Mouse (Mus musculus): Measurements from ENCODE around the gene Dzip3. TPM values are rescaled to one million over a fixed set of nuclear protein-coding genes. Genes with fewer than 3 reads are reported as not detected.

Dzip3 gene
- polyA plus RNA-seq (2015; fragmentation: Nextera tagmentation; extraction: Ambion mirVana): 30.6 and 31.8 TPM in 2 replicates

DNA sequence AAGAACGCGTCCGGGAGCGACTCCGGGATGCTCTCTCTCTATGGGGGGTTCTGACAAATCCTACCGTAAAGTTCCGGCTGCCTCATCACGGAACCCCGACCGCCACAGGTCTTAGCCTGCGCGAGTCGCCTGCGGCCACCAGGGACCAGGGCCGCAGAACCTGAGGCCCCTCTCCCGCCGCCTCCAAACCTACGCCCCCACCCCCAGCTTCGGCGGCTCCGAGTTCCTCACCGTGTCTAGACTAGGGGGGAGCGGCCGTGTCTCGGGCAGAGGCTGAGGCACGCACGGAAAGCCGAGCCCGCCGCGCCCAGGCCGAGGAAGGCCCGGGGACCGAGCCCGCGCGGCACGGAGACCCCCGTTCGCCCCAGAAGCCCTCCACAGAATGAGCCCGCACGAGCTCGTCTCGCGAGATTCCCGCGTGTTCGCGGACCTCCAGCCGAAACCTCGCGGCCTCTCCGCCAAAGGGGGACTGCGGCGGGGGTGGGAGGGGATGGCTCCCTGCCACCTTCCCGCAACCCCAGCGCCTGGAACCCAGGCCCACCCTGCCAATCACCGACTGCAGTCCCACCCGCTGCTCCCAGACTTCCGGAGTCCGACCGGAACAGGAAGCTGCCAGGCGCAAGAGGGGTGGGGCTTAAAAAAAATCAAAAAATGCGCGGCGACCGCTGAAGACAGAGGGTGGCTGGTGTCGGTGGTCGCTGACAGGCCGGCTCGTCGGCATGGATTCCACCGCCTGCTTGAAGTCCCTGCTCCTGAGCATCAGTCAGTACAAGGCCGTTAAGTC lies at the start of gene Dzip3, which contains the start of gene Cip2a:
Dzip3 (minus strand) TSS at position 607 of the 784 bp plus-strand sequence.
Cip2a (plus strand) TSS at position 627 of the 784 bp plus-strand sequence.
- under 1% methylated on average over 74 of the region's 74 CpGs for WGBS

DNA sequence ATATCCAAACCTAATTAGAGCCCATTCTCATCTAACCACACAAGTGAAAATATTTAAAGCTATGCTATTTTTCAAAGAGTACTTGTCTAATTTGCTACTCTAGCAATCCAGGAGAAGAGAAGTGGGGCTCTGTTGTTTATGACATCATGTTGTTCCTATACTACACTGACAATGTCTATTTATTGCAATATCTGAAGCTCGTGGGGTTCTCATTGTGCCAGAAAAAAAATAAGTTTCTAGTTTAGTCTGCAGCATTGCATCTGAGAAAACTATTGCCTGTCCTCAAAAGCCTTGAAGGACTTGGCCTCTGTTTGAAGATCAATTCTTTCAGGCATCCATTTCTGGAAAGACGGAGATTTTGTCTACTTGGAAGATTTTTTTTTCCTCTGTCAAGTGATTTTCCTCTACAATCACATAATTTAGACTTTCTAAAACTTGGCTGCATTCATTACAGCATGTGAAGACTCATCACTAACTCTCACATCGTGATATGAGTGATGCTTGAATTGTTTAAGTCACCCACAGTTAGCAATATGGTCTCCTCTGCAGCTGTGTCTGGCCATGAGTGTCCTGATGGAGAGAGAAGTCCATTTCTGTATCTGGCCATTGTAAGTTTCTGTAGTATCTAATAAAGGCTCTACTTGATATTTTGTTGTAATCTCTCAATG lies 46.7 kb upstream of the Dzip3 start:
- Histone ChIP-seq H3K9me3 (no peaks in the 10 kb centered on the region), H3K27me3 (no peaks in the 10 kb centered on the region), H3K36me3 (no peaks in the 10 kb centered on the region), H3K4me2 (no peak overlapping the region), H3K27ac (no peak overlapping the region), H3K9ac (no peak overlapping the region), H3K4me3 (no peak overlapping the region), H3K4me1 (no peaks in the 10 kb centered on the region)
- WGBS: 43% methylated on average over 3 of the region's 3 CpGs
- ATAC-seq (ENCODE audit: borderline replicate concordance, extremely low read depth, low FRiP score, low TSS enrichment): peak; percentile 89; the same call in 1 of the 2 replicates

More for the DNA sequence above, at the start of gene Dzip3, which contains the start of gene Cip2a:
- Histone ChIP-seq H3K9ac (peak within 1 kb of the TSS; percentile 99), H3K27ac (peak within 1 kb of the TSS; percentile 92), H3K27me3 (no peaks in the 10 kb centered on the region), H3K9me3 (no peaks in the 10 kb centered on the region), H3K4me3 (peak within 1 kb of the TSS; percentile 96), H3K4me1 (peaks cover 15% of the 10 kb centered on the region), H3K4me2 (peak within 1 kb of the TSS; percentile 71), H3K36me3 (peaks cover 9% of the 10 kb centered on the region)
- peak; percentile 98 for ATAC-seq (ENCODE audit: borderline replicate concordance, extremely low read depth, low FRiP score, low TSS enrichment)

DNA sequence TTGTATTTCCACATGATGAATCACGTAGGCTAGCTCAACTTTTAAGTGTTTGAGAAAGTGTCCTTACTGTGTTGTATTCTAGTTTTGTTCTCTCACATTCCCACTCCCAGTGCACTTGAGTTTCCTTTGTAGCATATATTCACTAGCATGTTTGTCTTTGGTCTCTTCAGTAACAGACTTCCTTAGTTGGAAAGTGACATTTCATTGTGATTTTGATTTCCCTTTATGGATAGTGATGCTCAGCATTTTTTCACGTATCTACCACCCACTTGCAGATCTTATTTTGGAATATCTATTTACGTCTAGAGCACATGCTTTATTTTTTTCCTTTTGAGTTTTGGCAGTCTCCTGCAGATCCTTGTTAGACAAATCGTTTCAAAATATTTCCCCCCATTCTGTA lies 43.8 kb upstream of the Dzip3 start:
- Histone ChIP-seq H3K27ac (no peak overlapping the region), H3K9ac (no peak overlapping the region), H3K4me1 (no peaks in the 10 kb centered on the region), H3K27me3 (no peaks in the 10 kb centered on the region), H3K9me3 (no peaks in the 10 kb centered on the region), H3K4me3 (no peak overlapping the region), H3K36me3 (no peaks in the 10 kb centered on the region), H3K4me2 (no peak overlapping the region)
- WGBS: 53% methylated on average over 4 of the region's 4 CpGs
- no peak for ATAC-seq (ENCODE audit: borderline replicate concordance, extremely low read depth, low FRiP score, low TSS enrichment)

DNA sequence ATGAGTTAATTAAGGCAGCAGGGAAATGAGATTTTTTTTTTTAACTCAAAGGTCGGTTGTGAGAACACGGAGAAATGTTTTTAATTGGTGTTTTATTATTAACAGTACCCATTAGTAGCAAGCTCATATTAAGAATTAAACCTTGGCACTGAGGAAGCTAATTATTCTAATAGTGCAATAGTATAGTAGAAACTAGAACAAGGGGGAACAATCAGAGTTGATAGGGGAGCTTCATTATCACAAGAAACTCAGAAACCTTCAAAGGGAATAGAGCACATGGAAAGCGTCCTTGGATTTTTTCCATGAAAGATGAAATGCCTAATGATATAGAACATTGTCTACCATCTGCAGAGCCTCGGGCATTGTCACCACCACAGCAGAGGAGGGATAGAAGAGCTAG lies 41.9 kb upstream of the Dzip3 start:
- no peaks in the 10 kb centered on the region for H3K27me3 ChIP-seq
- no peak overlapping the region for H3K4me2 ChIP-seq
- H3K9me3 ChIP-seq: no peaks in the 10 kb centered on the region
- no peaks in the 10 kb centered on the region for H3K36me3 ChIP-seq
- ATAC-seq (ENCODE audit: borderline replicate concordance, extremely low read depth, low FRiP score, low TSS enrichment): no peak
- H3K4me1 ChIP-seq: no peaks in the 10 kb centered on the region
- no peak overlapping the region for H3K27ac ChIP-seq
- H3K9ac ChIP-seq: no peak overlapping the region
- 76% methylated on average over 4 of the region's 4 CpGs for WGBS
- H3K4me3 ChIP-seq: no peak overlapping the region

DNA sequence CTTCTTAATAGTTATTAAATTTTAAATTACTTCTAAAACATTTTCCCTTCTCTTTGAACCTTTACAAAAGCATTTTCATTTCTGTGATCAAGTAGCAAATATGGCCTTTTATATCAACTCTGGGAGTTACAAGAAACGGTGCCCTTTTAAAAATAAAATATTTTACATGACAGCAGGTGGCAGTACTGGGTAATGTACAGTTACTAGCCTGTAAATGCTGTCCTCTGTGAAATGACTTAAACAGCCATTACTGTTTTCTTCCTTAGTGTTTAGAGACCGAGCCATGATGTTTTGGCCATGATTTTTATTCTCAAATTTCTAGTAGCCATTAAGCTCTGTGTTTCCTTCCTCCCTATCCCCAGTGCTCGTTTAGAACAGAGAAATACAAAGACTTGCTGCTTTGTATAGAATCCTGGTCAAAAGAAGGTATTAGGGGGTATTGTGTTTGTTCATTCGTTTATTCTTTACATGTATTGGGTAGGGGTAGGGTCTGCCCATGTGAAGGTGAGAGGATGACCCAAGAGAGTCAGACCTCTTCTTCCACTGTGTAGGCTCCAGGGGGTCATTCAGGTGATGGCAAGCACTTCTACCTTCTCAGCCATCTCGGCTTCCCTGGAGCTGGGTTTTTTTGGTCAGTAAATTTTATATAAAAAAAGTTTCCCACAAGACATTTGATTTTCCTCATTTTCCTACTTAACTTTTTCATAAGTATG lies 22.8 kb upstream of the Dzip3 start:
- H3K27ac ChIP-seq: no peak overlapping the region
- H3K36me3 ChIP-seq: peaks cover 44% of the 10 kb centered on the region
- no peaks in the 10 kb centered on the region for H3K27me3 ChIP-seq
- H3K4me2 ChIP-seq: no peak overlapping the region
- no peaks in the 10 kb centered on the region for H3K4me1 ChIP-seq
- ATAC-seq (ENCODE audit: borderline replicate concordance, extremely low read depth, low FRiP score, low TSS enrichment): no peak
- WGBS: 71% methylated on average over 5 of the region's 5 CpGs
- no peaks in the 10 kb centered on the region for H3K9me3 ChIP-seq
- H3K9ac ChIP-seq: no peak overlapping the region
- no peak overlapping the region for H3K4me3 ChIP-seq

DNA sequence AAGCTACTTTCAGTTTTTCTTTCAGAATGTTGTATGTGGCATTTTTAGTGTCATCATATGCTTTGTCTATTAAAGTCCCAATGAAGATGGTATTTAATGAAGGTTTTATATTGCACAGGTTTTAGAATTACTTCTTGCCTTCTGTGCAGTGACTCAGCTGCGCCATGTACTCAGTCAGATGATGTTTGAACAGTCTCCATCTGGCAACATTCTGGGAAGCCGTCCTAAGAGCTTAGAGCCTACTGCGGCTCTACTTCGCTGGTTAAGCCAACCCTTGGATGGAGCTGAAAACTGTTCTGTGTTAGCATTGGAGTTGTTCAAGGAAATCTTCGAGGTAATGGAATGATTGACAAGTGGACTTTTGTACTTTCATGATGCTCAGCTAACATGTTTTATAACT lies 10.2 kb upstream of the Dzip3 start:
- Histone ChIP-seq H3K4me3 (no peak overlapping the region), H3K9me3 (no peaks in the 10 kb centered on the region), H3K4me1 (no peaks in the 10 kb centered on the region), H3K27ac (no peak overlapping the region), H3K27me3 (no peaks in the 10 kb centered on the region), H3K9ac (no peak overlapping the region), H3K36me3 (peaks cover 49% of the 10 kb centered on the region), H3K4me2 (no peak overlapping the region)
- WGBS: 89% methylated on average over 5 of the region's 5 CpGs
- no peak for ATAC-seq (ENCODE audit: borderline replicate concordance, extremely low read depth, low FRiP score, low TSS enrichment)

DNA sequence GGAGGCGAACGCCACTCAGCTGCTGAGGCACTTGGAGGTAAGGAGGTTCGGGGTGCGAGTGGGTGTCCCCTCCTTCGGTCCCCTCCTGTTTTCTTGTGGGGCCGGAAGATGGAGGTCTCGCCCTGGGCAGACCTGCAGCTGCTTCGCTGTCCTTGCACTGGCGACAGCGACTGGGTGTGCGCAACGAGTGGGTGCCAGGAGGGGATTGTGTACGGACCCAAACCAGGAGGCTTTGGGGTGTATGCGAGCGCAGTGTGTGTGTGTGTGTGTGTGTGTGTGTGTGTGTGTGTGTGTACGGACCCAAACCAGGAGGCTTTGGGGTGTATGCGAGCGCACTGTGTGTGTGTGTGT lies 353 bp upstream of the Dzip3 start:
- WGBS: 0% methylated on average over 18 of the region's 18 CpGs
- Histone ChIP-seq H3K4me3 (peak overlapping the region; percentile 96), H3K27me3 (no peaks in the 10 kb centered on the region), H3K4me1 (peaks cover 15% of the 10 kb centered on the region), H3K4me2 (peak overlapping the region; percentile 71), H3K27ac (peak overlapping the region; percentile 92), H3K9me3 (no peaks in the 10 kb centered on the region), H3K36me3 (peaks cover 11% of the 10 kb centered on the region), H3K9ac (peak overlapping the region; percentile 99)
- ATAC-seq (ENCODE audit: borderline replicate concordance, extremely low read depth, low FRiP score, low TSS enrichment): peak; percentile 43; the same call in 1 of the 2 replicates

DNA sequence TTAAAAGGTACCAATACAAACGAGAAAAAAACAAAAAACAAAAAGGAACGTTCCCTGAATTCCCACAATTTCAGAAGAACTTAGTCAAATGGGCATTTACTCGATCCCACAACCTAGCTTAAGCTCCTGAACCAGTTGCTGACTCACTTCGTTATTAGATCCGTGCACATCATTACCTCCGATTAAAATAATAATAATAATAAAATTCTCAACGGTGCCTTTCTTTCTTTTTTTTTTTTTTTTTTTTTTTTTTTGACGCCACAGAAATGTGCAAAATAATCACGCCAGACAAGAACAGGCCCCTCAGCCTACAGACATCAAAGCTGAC lies 770 bp downstream of the Dzip3 start:
- Histone ChIP-seq H3K9me3 (no peaks in the 10 kb centered on the region), H3K27ac (peak overlapping the region; percentile 92), H3K4me3 (peak overlapping the region; percentile 96), H3K27me3 (no peaks in the 10 kb centered on the region), H3K36me3 (peaks cover 5% of the 10 kb centered on the region), H3K9ac (peak overlapping the region; percentile 99), H3K4me2 (peak overlapping the region; percentile 61), H3K4me1 (peaks cover 15% of the 10 kb centered on the region)
- no peak for ATAC-seq (ENCODE audit: borderline replicate concordance, extremely low read depth, low FRiP score, low TSS enrichment)
- under 1% methylated on average over 9 of the region's 9 CpGs for WGBS

DNA sequence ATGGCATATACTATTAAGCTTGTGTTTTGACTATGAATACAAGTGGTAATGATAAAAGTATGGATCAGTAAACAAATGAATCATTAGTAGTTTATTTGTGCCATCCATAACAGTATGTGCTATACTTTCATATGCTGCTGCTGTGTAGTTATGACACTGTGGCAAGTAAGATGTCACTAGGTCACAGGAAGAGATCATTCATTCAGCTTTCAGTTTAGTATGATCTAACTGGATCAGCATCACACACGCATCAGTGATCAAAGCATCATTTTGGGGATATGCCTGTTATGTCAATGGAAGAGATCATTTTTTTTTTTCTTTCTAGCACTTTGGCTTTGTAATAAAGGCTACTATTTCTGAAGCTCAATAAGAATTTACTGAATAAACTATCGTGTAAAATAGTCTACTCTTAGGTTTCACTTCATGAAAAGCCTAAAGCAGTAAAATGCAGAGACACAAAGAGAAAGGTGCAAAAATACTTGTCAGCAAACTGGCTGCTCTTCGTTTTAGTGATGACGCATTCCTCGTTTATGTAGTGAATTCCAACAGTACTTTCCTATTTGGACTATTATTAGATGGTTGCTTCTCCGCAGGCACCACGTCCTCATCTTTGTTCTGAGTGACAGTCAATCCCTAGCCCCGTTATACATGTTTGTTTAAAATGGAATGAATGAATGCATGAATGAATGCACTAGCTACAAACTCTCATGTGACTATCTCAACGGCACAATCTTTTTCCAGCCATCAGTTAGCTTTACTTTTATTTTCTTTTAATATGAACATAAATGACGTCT lies 1.3 kb downstream of the Dzip3 start:
- 0 out of 2 replicates have a peak overlapping the region, but pooled peaks have one; percentile 92 for H3K27ac ChIP-seq
- H3K36me3 ChIP-seq: peaks cover 5% of the 10 kb centered on the region
- H3K4me3 ChIP-seq: peak overlapping the region; percentile 96
- H3K9me3 ChIP-seq: no peaks in the 10 kb centered on the region
- H3K9ac ChIP-seq: peak overlapping the region; percentile 99
- H3K4me2 ChIP-seq: peak overlapping the region; percentile 61
- no peak for ATAC-seq (ENCODE audit: borderline replicate concordance, extremely low read depth, low FRiP score, low TSS enrichment)
- H3K27me3 ChIP-seq: no peaks in the 10 kb centered on the region
- H3K4me1 ChIP-seq: peaks cover 15% of the 10 kb centered on the region
- 19% methylated on average over 10 of the region's 10 CpGs for WGBS

DNA sequence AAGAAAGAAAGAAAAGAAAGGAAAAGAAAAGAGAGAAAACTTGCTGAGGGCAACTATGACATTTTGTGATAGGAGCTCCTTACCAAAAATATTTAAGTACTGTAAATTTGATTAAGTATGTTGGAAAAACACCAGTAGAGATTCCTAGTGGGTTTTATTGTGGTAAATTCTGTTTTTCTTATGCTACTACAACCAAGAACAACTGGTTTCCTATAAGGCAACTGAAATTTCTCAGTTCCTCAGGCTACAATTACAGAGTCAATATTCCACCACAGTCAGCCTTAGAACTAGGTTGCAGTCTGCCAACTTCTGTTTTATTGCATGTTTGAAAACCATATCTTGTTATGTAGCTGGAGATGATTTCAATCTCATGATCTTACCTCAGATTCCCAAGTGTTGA lies 4.3 kb downstream of the Dzip3 start:
- Histone ChIP-seq H3K9ac (no peak overlapping the region), H3K4me2 (no peak overlapping the region), H3K27ac (no peak overlapping the region), H3K4me1 (peaks cover under 1% of the 10 kb centered on the region), H3K4me3 (no peak overlapping the region), H3K27me3 (no peaks in the 10 kb centered on the region), H3K36me3 (peaks cover 5% of the 10 kb centered on the region), H3K9me3 (no peaks in the 10 kb centered on the region)
- ATAC-seq (ENCODE audit: borderline replicate concordance, extremely low read depth, low FRiP score, low TSS enrichment): no peak

DNA sequence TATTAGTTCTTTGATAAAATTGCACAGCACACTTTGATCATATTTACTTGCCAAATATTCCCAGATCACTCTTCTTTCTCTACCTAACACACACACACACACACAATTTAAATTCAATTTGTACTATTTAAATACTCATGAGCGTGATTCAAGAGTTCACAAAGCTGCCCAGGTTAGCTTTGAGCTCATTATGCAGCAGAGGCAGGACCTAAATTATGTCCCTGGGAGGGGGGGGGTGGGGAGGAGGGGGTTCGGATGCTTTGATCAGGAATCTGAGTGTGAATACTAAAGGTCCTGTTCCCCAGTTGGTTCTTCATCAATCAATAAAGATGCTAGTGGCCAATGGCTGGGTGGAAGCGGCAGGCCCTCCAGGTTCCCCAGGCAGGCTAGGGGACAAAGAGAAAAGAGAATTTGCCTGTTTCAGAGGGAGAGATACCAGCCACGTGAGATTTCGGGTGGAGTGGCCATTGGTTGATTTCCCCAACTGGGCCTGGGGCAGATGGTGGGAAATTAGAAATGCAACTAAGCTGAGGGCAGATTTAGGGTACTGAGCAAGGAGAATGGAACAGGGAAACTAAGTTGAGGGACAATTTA lies 8.8 kb downstream of the Dzip3 start:
- WGBS: 53% methylated on average over 5 of the region's 5 CpGs
- no peak overlapping the region for H3K27ac ChIP-seq
- peaks cover 10% of the 10 kb centered on the region for H3K36me3 ChIP-seq
- H3K4me3 ChIP-seq: no peak overlapping the region
- H3K9ac ChIP-seq: no peak overlapping the region
- no peak overlapping the region for H3K4me2 ChIP-seq
- H3K9me3 ChIP-seq: no peaks in the 10 kb centered on the region
- no peak for ATAC-seq (ENCODE audit: borderline replicate concordance, extremely low read depth, low FRiP score, low TSS enrichment)
- H3K27me3 ChIP-seq: no peaks in the 10 kb centered on the region
- H3K4me1 ChIP-seq: no peaks in the 10 kb centered on the region
